ENCODE assay signal across 14 mouse cellular contexts in the genomic region with DNA sequence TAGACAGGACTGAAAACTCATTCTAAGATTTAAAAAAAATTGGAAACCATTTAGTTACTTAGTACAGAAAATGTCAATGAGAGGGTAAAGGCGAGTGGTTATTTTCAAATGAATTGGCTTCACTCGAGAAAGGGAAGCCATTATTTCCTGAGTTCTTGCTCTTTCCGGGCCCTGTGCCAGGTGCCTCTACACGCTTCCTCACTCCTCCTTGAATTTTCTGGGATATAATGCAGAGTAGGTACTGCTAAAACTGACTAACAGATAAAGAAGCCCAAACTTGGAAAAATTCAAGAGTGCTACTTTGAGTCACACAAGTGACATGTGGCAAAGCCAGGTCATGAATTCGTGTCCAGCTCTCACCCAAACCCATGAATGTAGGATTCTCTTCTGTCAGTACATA.
DNase-seq lines count a peak whose midpoint lies in the region; ATAC-seq and TF ChIP-seq lines count a peak whose summit lies in the region.
"Had no signal": no experiment of that assay in that cellular context is flagged by ENCODE, and none has a peak within 500 bp of the region (broad histone marks: within the 10 kb centered on the region; RNA-seq: fewer than 3 reads in every experiment).

No protein-coding gene starts in this region.

- no peaks in the 10 kb centered on the region for H3K27me3 ChIP-seq in intestine, embryonic 14.5 days (replicated peaks; ENCODE audit: control insufficient read depth, insufficient read depth, low read length)
- no peaks in the 10 kb centered on the region for H3K27me3 ChIP-seq in intestine, embryonic 15.5 days (replicated peaks)
- no peaks in the 10 kb centered on the region for H3K27me3 ChIP-seq in midbrain, embryonic 11.5 days (ENCODE audit: control insufficient read depth, insufficient read depth, low read length)
- no peaks in the 10 kb centered on the region for H3K27me3 ChIP-seq in midbrain, embryonic 10.5 days (ENCODE audit: low read depth, poor library complexity, severe bottlenecking)
- no peaks in the 10 kb centered on the region for H3K27me3 ChIP-seq in heart, postnatal 0 days (ENCODE audit: control insufficient read depth, insufficient read depth, low read length)
- no peaks in the 10 kb centered on the region for H3K27me3 ChIP-seq in forebrain, embryonic 16.5 days (replicated peaks; ENCODE audit: control insufficient read depth, insufficient read depth, low read length)
- H3K27me3 ChIP-seq: limb, embryonic 15.5 days; neural tube, embryonic 13.5 days had no signal

- no peak overlapping the region for H3K4me3 ChIP-seq in intestine, embryonic 14.5 days (ENCODE audit: low read depth, low read length)
- no peak overlapping the region for H3K4me3 ChIP-seq in intestine, embryonic 15.5 days (replicated peaks)
- H3K4me3 ChIP-seq in midbrain, embryonic 11.5 days (ENCODE audit: low read depth, low read length): no peak overlapping the region
- H3K4me3 ChIP-seq in midbrain, embryonic 10.5 days: no peak overlapping the region
- H3K4me3 ChIP-seq in heart, postnatal 0 days (ENCODE audit: low read depth, low read length): no peak overlapping the region
- H3K4me3 ChIP-seq in forebrain, embryonic 16.5 days (replicated peaks; ENCODE audit: low read length): no peak overlapping the region
- H3K4me3 ChIP-seq: limb, embryonic 15.5 days; neural tube, embryonic 13.5 days had no signal

- TF ChIP-seq CTCF in heart, postnatal 0 days (IDR thresholded peaks at IDR 0.05; ENCODE audit: low read depth): no peak

- H3K4me2 ChIP-seq in intestine, embryonic 14.5 days (ENCODE audit: low read length): no peak overlapping the region
- H3K4me2 ChIP-seq in intestine, embryonic 15.5 days (replicated peaks): no peak overlapping the region
- no peak overlapping the region for H3K4me2 ChIP-seq in midbrain, embryonic 11.5 days
- H3K4me2 ChIP-seq in heart, postnatal 0 days (ENCODE audit: low read depth, low read length): no peak overlapping the region
- no peak overlapping the region for H3K4me2 ChIP-seq in forebrain, embryonic 16.5 days (ENCODE audit: low read length)
- H3K4me2 ChIP-seq: limb, embryonic 15.5 days; neural tube, embryonic 13.5 days had no signal

- H3K9ac ChIP-seq in intestine, embryonic 14.5 days (ENCODE audit: low read length): no peak overlapping the region
- H3K9ac ChIP-seq in intestine, embryonic 15.5 days: no peak overlapping the region
- no peak overlapping the region for H3K9ac ChIP-seq in midbrain, embryonic 11.5 days (ENCODE audit: low read length)
- no peak overlapping the region for H3K9ac ChIP-seq in heart, postnatal 0 days (replicated peaks; ENCODE audit: low read depth, low read length)
- H3K9ac ChIP-seq in forebrain, embryonic 16.5 days (replicated peaks; ENCODE audit: low read depth, low read length): no peak overlapping the region
- H3K9ac ChIP-seq: limb, embryonic 15.5 days; neural tube, embryonic 13.5 days had no signal

- no peaks in the 10 kb centered on the region for H3K9me3 ChIP-seq in intestine, embryonic 14.5 days (ENCODE audit: control insufficient read depth, low read length)
- no peaks in the 10 kb centered on the region for H3K9me3 ChIP-seq in intestine, embryonic 15.5 days
- no peaks in the 10 kb centered on the region for H3K9me3 ChIP-seq in midbrain, embryonic 11.5 days (ENCODE audit: control insufficient read depth, low read length)
- no peaks in the 10 kb centered on the region for H3K9me3 ChIP-seq in midbrain, embryonic 10.5 days (replicated peaks)
- no peaks in the 10 kb centered on the region for H3K9me3 ChIP-seq in heart, postnatal 0 days (replicated peaks; ENCODE audit: control insufficient read depth, low read length)
- H3K9me3 ChIP-seq in forebrain, embryonic 16.5 days (ENCODE audit: control insufficient read depth, low read length): no peaks in the 10 kb centered on the region
- H3K9me3 ChIP-seq: limb, embryonic 15.5 days; neural tube, embryonic 13.5 days had no signal

- ATAC-seq in intestine, embryonic 14.5 days (replicated peaks; ENCODE audit: low FRiP score, low TSS enrichment, low read depth): 0 out of 2 replicates have a peak, but pooled peaks have one; percentile 40
- ATAC-seq in intestine, embryonic 15.5 days: no peak
- no peak for ATAC-seq in midbrain, embryonic 11.5 days (ENCODE audit: low FRiP score)
- no peak for ATAC-seq in heart, postnatal 0 days (ENCODE audit: insufficient read depth, low read depth)
- no peak for ATAC-seq in forebrain, embryonic 16.5 days
- ATAC-seq: intestine, embryonic 16.5 days; lung, postnatal 0 days; midbrain, embryonic 16.5 days had no signal

- no peak for TF ChIP-seq EP300 in heart, postnatal 0 days (IDR thresholded peaks at IDR 0.05; ENCODE audit: low read depth)

- no peaks in the 10 kb centered on the region for H3K4me1 ChIP-seq in intestine, embryonic 14.5 days (replicated peaks; ENCODE audit: control insufficient read depth, insufficient read depth, low read length)
- no peaks in the 10 kb centered on the region for H3K4me1 ChIP-seq in intestine, embryonic 15.5 days (replicated peaks)
- H3K4me1 ChIP-seq in midbrain, embryonic 11.5 days (ENCODE audit: control insufficient read depth, insufficient read depth, low read length): no peaks in the 10 kb centered on the region
- H3K4me1 ChIP-seq in midbrain, embryonic 10.5 days: no peaks in the 10 kb centered on the region
- H3K4me1 ChIP-seq in heart, postnatal 0 days (ENCODE audit: control insufficient read depth, insufficient read depth): no peaks in the 10 kb centered on the region
- H3K4me1 ChIP-seq in forebrain, embryonic 16.5 days (replicated peaks; ENCODE audit: control insufficient read depth, insufficient read depth, low read length): peaks cover 7% of the 10 kb centered on the region; the same call in 1 of the 2 replicates
- H3K4me1 ChIP-seq: limb, embryonic 15.5 days; neural tube, embryonic 13.5 days had no signal

- H3K27ac ChIP-seq in intestine, embryonic 14.5 days (ENCODE audit: low read depth): no peak overlapping the region
- H3K27ac ChIP-seq in intestine, embryonic 15.5 days: no peak overlapping the region
- H3K27ac ChIP-seq in midbrain, embryonic 11.5 days (ENCODE audit: low read depth, low read length): no peak overlapping the region
- H3K27ac ChIP-seq in midbrain, embryonic 10.5 days (replicated peaks): no peak overlapping the region
- H3K27ac ChIP-seq in heart, postnatal 0 days (ENCODE audit: low read depth): no peak overlapping the region
- H3K27ac ChIP-seq in forebrain, embryonic 16.5 days (ENCODE audit: low read length): no peak overlapping the region
- H3K27ac ChIP-seq: limb, embryonic 15.5 days; neural tube, embryonic 13.5 days had no signal

- H3K36me3 ChIP-seq in intestine, embryonic 14.5 days (ENCODE audit: control insufficient read depth, insufficient read depth, low read length): no peaks in the 10 kb centered on the region
- no peaks in the 10 kb centered on the region for H3K36me3 ChIP-seq in intestine, embryonic 15.5 days
- no peaks in the 10 kb centered on the region for H3K36me3 ChIP-seq in midbrain, embryonic 11.5 days (ENCODE audit: control insufficient read depth, insufficient read depth, low read length)
- H3K36me3 ChIP-seq in midbrain, embryonic 10.5 days: no peaks in the 10 kb centered on the region
- H3K36me3 ChIP-seq in heart, postnatal 0 days (replicated peaks; ENCODE audit: control insufficient read depth, insufficient read depth, low read length): no peaks in the 10 kb centered on the region
- no peaks in the 10 kb centered on the region for H3K36me3 ChIP-seq in forebrain, embryonic 16.5 days (ENCODE audit: control insufficient read depth, insufficient read depth)
- H3K36me3 ChIP-seq: limb, embryonic 15.5 days; neural tube, embryonic 13.5 days had no signal

- 38% methylated on average over 5 of the region's 5 CpGs for WGBS in intestine, embryonic 14.5 days
- WGBS in intestine, embryonic 15.5 days: 46% methylated on average over 5 of the region's 5 CpGs
- 84% methylated on average over 5 of the region's 5 CpGs for WGBS in midbrain, embryonic 11.5 days
- WGBS in midbrain, embryonic 10.5 days: 96% methylated on average over 5 of the region's 5 CpGs
- WGBS in heart, postnatal 0 days: 31% methylated on average over 5 of the region's 5 CpGs
- WGBS in forebrain, embryonic 16.5 days: 29% methylated on average over 5 of the region's 5 CpGs

- DNase-seq in cerebellum, postnatal 14 days: peak; percentile 30 to 41
- DNase-seq in cerebellum, adult 9-11 months: no peak
- DNase-seq in intestine, embryonic 14.5 days (ENCODE audit: low spot score): no peak
- DNase-seq in midbrain, embryonic 11.5 days (ENCODE audit: low spot score, missing footprints): peak; percentile 19
- DNase-seq in midbrain, embryonic 10.5 days (ENCODE audit: low spot score): no peak
- peak; percentile 37 for DNase-seq in heart, postnatal 0 days (ENCODE audit: low spot score)
- DNase-seq: retina, postnatal 1 day had no signal

Comparison
In these comparisons a context has a peak if more than half of its experiments do, and no peak if none do; other contexts are left out.
1. DNase-seq: peak in cerebellum, postnatal 14 days (2 of 2), midbrain, embryonic 11.5 days (single experiment) and heart, postnatal 0 days (single experiment); none in cerebellum, adult 9-11 months (single experiment), intestine, embryonic 14.5 days (single experiment) and midbrain, embryonic 10.5 days (single experiment).